Mouse (Mus musculus) cerebellum, adult 11 months (tissue): ENCODE results near the gene Dusp8.

ENCODE experiments used
- DNase-seq: peaks from one replicate; pipeline ENCODE4 v3.0.0; 2022

Gene Dusp8

GRCm38 (mm10) chr7:142084820-142085219 lies 10.8 kb downstream of the Dusp8 start:
- DNase-seq = peak; percentile 84

- DNase-seq = no peak
Observed at GRCm38 (mm10) chr7:142084395-142084794, 11.2 kb downstream of the Dusp8 start.

GRCm38 (mm10) chr7:142083588-142084317 lies 11.9 kb downstream of the Dusp8 start:
- peak; percentile 40 for DNase-seq

- no peak for DNase-seq
Observed at GRCm38 (mm10) chr7:142082607-142083006, 13.0 kb downstream of the Dusp8 start.

- DNase-seq = no peak
Observed at GRCm38 (mm10) chr7:142082179-142082578, 13.5 kb downstream of the Dusp8 start.

- peak; percentile 29 for DNase-seq
Observed at GRCm38 (mm10) chr7:142081736-142082135, 13.9 kb downstream of the Dusp8 start.

GRCm38 (mm10) chr7:142080876-142081275 lies 14.8 kb downstream of the Dusp8 start:
- peak; percentile 25 for DNase-seq

GRCm38 (mm10) chr7:142079365-142079764 lies 16.3 kb downstream of the Dusp8 start:
- no peak for DNase-seq

- no peak for DNase-seq
Observed at GRCm38 (mm10) chr7:142077138-142077537, 18.5 kb downstream of the Dusp8 start.

GRCm38 (mm10) chr7:142074146-142074886 lies 21.3 kb downstream of the Dusp8 start:
- no peak for DNase-seq

- no peak for DNase-seq
Observed at GRCm38 (mm10) chr7:142071717-142072116, 23.9 kb downstream of the Dusp8 start.

GRCm38 (mm10) chr7:142071212-142071578 lies 24.4 kb downstream of the Dusp8 start:
- no peak for DNase-seq

GRCm38 (mm10) chr7:142070458-142071211 lies 25.0 kb downstream of the Dusp8 start:
- peak; percentile 81 for DNase-seq

GRCm38 (mm10) chr7:142068429-142068828 lies 27.2 kb downstream of the Dusp8 start:
- no peak for DNase-seq

- peak; percentile 89 for DNase-seq
Observed at GRCm38 (mm10) chr7:142060931-142061565, 34.6 kb downstream of the Dusp8 start, which contains the start of gene Mob2. Mob2 (minus strand) TSS chr7:142061065.

- no peak for DNase-seq
Observed at GRCm38 (mm10) chr7:142060185-142060930, 35.3 kb downstream of the Dusp8 start.

- no peak for DNase-seq
Observed at GRCm38 (mm10) chr7:142059024-142059423, 36.6 kb downstream of the Dusp8 start.

GRCm38 (mm10) chr7:142057121-142057520 lies 38.5 kb downstream of the Dusp8 start:
- no peak for DNase-seq

GRCm38 (mm10) chr7:142056601-142057061 lies 39.0 kb downstream of the Dusp8 start:
- no peak for DNase-seq

GRCm38 (mm10) chr7:142055431-142055830 lies 40.2 kb downstream of the Dusp8 start:
- no peak for DNase-seq

- DNase-seq = no peak
Observed at GRCm38 (mm10) chr7:142050536-142050935, 45.1 kb downstream of the Dusp8 start.

GRCm38 (mm10) chr7:142045932-142046331 lies 49.7 kb downstream of the Dusp8 start:
- no peak for DNase-seq
